Mouse (Mus musculus) A20 (cell line): ENCODE measurements around the gene Gh.

ENCODE experiments used
- DNase-seq: peaks from one replicate; pipeline ENCODE4 v3.0.0-alpha.2; 2011; ENCODE audit warnings: low read depth, low spot score

The Gh gene

DNA sequence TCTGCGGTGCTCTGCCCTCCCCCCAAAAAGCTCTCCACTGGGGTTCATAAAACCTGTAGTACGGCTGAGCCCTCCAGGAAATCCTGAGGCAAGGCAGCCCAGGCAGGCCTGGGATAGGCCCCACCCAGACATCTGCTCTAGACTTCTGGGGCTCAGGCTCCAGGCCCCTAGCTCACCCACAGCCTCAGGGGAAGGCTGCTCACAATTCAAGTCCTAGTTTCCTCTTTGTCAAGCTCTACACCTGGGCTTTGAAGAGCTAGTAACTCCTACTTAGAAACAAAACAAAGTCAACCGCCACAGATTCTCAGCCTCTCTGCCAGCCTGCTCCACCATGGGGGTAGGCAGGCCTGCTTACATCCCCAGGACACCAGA is 32.6 kb downstream of the Gh start:
- peak; percentile 48 for DNase-seq

DNA sequence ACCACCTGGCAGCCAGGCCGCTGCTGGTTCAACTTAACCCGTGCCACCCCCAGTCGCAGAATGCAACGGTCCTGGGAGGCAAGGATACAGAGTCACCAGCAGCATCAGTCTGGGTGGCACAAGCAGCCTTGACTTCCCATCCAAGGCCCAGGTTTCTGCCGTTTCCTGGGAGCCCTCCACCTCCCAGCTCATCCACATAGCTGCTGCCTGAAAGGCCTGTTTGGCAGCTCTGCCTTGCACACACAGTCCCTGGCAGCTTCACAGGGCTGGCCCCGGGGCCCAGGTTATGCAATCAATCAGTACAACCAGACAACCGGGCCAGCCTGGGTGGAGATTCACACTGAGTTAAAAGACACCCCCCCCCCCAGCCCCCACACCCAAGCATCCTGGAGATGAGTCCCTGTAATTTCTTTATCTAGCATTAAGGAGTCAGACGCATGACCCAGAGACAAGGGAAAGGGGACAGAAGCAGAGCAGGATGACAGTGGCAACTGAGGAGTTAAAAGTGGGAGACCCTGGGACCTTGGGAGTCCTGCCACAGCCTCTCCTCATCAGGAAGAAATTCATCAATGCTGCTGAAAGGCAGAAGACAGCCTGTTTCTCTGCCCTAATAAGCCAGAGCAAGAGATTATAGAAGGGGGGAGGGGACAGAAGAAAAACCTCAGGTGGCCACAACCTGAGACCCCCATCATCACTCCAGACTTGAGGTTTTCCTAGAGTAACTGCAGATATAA is 33.2 kb downstream of the Gh start:
- DNase-seq, result no peak

DNA sequence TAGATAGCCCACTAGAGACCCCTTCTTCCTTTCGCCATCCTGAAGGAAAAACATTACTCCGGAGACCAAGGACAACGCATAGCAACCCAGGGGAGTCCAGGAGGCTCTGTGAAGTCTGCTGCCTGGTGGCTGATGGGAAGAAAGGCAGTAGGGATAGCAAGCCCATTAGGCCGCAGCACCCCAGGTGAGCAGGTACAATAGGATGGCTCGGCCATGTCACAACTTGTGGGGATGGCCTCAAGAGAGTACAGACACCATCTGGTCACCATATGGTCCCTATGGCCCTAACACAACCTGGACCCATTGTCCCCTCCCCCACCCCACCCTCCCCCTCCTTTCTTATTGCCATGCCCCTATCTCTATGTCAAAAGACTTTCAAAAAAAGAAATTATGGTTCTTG is 33.8 kb downstream of the Gh start:
- DNase-seq, result no peak

DNA sequence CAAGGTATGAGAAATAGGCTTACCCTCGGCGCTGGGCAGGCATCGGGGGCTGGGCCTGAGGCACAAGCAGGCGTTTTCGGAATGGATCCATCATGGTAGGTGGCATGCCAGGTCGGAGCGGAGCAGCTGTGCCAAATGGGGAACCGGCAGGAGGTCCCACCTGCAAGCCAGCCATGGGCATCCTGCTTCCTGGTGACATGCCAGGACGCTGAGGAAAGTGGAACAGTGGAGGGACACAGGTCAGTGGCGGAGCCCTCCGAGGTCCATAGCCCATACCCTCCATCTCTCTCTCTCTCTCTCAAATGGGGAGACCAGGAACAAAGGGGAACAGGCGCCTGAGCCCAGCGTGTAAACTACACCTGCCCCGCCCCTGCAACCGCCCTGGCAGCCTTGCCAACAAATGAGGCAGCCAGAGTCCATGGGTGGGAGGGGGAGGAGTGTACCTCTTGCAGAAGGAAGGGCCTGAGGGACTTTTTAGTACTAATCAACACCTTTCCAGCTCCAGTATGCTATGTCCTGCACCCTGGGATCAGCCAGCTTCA is 34.3 kb downstream of the Gh start:
- DNase-seq, result no peak

DNA sequence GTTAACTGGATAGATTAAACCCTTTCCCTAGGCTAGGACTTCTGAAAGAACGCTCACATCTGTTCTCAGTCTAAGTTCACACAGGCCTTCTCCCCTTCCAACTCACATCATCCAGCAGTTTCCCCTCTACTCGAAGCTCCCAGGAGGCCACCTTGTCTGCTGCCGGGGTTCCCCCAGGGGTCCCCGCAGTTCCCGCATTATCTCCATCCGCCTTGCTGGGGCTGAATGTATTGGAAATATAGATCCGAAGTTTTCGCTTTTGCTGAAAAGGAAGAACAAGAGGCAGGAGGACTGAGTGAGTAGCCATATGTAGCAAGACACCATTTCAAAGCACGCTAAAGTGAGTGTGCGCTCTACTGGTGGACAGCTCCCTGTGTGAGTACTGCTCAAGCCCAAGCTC is 35.2 kb downstream of the Gh start:
- DNase-seq, result no peak

DNA sequence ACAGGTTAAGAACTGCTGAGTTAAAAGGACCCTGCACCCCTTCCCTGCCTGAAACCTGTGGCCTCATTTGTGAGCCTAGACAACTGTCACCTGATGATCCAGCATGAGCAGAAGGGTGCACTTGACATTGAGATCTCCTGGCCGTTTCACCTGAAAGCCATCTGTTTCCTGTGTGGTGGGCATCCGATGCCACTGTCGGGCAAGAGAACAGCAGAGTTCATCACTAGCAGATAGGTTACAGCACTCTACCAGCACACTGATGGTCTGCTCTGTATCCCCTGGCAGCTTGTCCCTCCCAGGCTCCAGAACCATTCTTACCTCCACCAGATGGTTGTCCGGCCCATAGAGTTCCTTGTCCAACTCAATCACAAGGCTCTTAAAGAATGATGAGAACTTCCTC is 36.1 kb downstream of the Gh start:
- no peak for DNase-seq

DNA sequence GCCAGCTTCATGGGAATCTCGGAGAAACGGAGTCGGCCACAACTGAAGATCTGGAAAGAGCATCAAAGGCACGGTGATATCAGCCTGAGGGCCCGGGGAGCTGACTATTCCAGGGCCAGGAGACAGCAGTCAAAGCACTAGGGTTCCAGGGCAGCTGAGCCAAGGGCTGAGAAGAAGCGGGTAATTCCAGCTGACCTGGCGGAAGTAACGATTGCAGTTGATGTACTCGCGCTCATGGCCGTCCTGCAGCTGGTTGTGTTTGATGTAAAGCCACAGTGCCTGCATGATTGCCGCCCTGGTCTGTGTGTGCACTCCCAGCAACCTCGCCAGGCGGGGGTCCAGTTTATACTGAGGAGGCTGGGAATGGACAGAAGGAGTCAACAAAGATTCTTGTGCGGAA is 36.7 kb downstream of the Gh start:
- DNase-seq, result no peak

DNA sequence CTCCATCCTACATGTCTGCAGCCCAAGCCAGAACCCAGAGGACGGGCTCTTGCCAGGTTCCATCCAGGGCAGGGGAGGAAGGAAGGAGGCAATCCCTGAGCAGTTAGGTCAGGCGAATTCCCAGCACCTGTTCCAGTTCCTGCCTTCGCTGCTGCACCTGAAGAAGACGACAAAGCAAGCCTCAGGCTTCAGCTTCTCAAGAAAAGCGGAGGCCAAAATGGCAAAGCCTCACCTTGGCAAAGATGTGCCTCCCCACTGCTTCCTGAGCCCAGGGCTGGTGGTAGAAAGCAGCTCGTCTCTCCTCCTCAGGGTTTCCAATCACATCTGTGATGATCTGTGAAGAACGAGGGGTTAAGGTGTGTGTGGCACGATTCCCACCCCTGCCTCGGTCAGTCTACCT is 37.7 kb downstream of the Gh start:
- no peak for DNase-seq

DNA sequence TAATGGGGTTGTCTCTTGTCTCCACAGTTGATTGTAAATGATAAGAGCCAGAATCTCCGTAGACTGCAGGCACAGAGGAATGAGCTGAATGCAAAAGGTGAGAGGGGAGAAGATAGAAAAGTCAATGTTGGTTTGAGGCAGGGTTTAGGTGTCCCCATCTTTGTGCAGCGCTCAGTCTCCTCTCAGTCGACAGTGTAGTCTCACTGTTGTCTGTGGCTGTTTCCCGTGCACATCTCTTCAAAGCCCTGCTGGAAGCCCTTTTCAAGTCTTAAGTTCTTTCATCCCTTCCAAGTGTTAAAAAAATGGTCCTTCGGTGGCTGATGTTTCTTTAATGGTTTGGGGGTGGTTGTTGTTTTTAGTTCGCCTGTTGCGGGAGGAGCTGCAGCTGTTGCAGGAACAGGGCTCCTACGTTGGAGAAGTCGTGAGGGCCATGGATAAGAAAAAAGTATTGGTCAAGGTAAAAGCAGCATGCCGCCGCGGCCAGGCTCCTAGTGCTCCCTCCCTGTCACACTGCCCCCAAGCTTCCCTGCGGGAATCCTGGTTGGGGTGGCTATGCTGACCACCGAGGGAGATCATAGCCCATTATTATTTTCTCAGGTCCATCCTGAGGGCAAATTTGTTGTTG is 40.7 kb downstream of the Gh start:
- no peak for DNase-seq

DNA sequence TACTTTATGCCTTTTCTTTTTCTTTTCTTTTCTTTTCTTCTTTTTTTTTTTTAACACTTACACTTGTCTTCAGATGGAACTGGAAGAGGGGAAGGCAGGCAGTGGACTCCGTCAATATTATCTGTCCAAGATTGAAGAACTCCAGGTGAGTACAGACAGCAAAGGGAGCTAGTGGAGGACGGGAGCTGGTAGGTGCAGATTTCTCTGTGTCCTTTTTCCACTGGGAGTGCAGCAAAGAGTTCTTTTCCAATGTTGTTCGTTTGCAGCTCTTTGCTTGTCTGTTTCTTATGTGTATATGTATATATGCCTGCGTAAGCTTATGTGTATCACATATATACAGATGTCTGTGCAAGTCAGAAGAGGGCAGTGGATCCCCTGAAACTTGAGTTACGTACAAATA is 44.9 kb downstream of the Gh start:
- no peak for DNase-seq

DNA sequence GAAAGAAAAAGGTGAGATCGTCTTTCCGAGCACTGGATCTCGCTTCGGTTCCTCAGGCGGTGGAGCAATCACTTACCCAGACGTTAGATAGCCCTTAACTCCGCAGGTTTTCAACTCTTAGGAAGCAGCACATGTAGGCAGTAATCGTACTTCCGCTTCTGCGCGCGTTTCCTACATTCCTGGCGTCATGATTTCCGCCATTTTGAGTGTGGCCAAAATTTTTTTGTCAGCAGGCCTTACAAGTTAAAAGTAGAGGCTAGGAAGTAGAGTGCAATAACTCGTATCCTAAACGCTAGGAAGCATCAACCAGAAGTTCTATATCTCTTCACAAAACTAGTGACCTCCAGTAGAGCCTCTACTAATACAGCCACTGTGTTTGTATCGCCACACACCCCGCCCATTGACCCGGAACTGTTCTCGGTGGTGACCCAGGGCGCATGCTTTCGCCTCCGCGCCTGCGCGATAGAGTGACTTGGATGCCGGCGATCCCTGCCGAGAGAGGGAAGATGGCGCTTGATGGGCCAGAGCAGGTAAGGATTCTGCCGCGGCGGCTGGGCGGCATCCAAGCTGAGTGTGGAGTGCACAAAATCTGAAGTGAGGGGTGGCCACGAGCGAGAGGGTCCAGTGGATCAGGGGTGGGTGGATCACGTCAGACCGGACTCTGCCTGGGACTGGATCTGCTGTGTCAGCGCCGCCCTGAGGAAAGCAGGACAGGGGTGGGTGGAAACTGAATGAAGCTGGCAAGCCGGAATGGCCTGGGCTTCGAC is 45.8 kb downstream of the Gh start, which contains the start of the genes Ftsj3 and Psmc5:
TSS of gene Ftsj3 (minus strand) at position 395 of the 767 bp plus-strand sequence.
TSS of gene Psmc5 (plus strand) at position 470 of the 767 bp plus-strand sequence.
- DNase-seq, result peak; percentile 99

DNA sequence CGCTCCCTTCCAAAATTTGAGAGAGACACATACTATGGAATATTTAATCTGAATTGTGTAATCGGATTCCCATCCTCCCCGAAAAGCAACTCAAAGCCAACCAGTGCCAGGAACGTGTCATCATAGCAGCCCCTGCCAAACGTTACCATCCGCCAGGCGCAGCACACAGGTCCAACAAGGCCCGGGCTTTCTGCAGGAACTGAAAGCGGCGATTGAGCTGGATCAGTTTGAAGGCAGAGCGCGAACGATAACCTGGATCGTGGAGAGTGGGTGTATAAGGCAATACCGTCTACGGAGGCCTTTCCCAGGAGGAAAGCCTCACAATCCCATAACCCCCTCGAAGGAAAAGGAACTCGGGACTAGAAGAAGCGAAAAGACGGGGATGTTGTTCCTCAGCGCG is 46.5 kb downstream of the Gh start:
- no peak for DNase-seq

DNA sequence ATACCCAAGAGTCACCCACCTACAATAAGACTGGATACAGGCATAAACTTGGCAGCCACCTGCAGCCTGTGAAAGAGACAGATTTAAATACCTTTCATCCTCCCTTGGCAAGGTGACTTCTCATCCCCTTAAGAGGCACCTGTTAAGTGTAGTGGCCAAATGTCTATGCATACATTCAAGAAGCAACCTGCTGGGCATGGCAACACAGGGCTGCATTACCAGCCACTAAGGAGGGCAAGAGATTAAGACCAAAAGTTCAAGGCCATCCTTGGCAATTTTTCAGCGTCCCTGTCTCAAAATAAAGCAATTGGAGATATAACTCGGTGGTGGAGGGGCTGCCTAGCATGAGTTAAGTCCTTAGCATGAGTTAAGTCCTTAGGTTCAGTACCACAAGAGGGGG is 46.9 kb downstream of the Gh start:
- peak; percentile 25 for DNase-seq
